Mouse (Mus musculus): ENCODE data around the gene Zfp488.

- TF ChIP-seq CTCF (IDR thresholded peaks at IDR 0.05) (peak; percentile 72), EP300 (IDR thresholded peaks at IDR 0.05) (no peak)
Measured at GRCm38 (mm10) chr14:33972679-33973078, 5.9 kb downstream of the Zfp488 start.
